Mouse (Mus musculus) T-helper 2 cell (primary cell): ENCODE data around the gene Fam166a.

ENCODE experiments used
- in situ Hi-C: fragments of 300-600 bp; cut with MboI, MseI; formaldehyde crosslinking; loops from one replicate; pipeline ENCODE4 v1.15.1; 2025; ENCODE audit warnings: high pct_unique_total_duplicates

The Fam166a gene

GRCm38 (mm10) chr2:25223681-25224491, 5.3 kb downstream of the Fam166a start:
- in situ Hi-C loops: no loop called here

GRCm38 (mm10) chr2:25224492-25224765, 5.9 kb downstream of the Fam166a start, which contains the start of gene Tubb4b:
TSS of gene Tubb4b (minus strand) at chr2:25224702.
- in situ Hi-C loops: no loop called here

- in situ Hi-C loops: loop anchor here (5.0 kb wide), 1 partner anchor 33 kb away; no protein-coding TSS in a partner anchor
These were observed 6.5 kb downstream of the Fam166a start for GRCm38 (mm10) chr2:25224766-25225752.

- in situ Hi-C loops: loop anchor here (5.0 kb wide), 1 partner anchor 34 kb away; no protein-coding TSS in a partner anchor
These were observed 7.3 kb downstream of the Fam166a start for GRCm38 (mm10) chr2:25225811-25226379.

- in situ Hi-C loops: loop anchor here (5.0 kb wide), 1 partner anchor 35 kb away; no protein-coding TSS in a partner anchor
These were observed 8.3 kb downstream of the Fam166a start for GRCm38 (mm10) chr2:25226864-25227263.

- in situ Hi-C loops: loop anchor here (5.0 kb wide), 1 partner anchor 35 kb away; no protein-coding TSS in a partner anchor
These were observed 8.9 kb downstream of the Fam166a start for GRCm38 (mm10) chr2:25227406-25227805.

- in situ Hi-C loops: loop anchor here (5.0 kb wide), 1 partner anchor 36 kb away; no protein-coding TSS in a partner anchor
These were observed 9.9 kb downstream of the Fam166a start for GRCm38 (mm10) chr2:25228431-25228889.

- in situ Hi-C loops: loop anchor here (5.0 kb wide), 1 partner anchor 37 kb away; no protein-coding TSS in a partner anchor
These were observed 10.5 kb downstream of the Fam166a start for GRCm38 (mm10) chr2:25228995-25229530.

GRCm38 (mm10) chr2:25229582-25229981, 11.0 kb downstream of the Fam166a start:
- in situ Hi-C loops: loop anchor here (5.0 kb wide), 1 partner anchor 37 kb away; no protein-coding TSS in a partner anchor

GRCm38 (mm10) chr2:25230581-25230980, 12.0 kb downstream of the Fam166a start:
- in situ Hi-C loops: no loop called here

- in situ Hi-C loops: no loop called here
These were observed 12.5 kb downstream of the Fam166a start for GRCm38 (mm10) chr2:25231038-25231437.

- in situ Hi-C loops: no loop called here
These were observed 14.9 kb downstream of the Fam166a start for GRCm38 (mm10) chr2:25233421-25233820.

- in situ Hi-C loops: no loop called here
These were observed 15.5 kb downstream of the Fam166a start, which contains the start of gene Slc34a3 for GRCm38 (mm10) chr2:25234050-25234449. TSS of gene Slc34a3 (minus strand) at chr2:25234364.

GRCm38 (mm10) chr2:25234551-25235220, 16.1 kb downstream of the Fam166a start:
- in situ Hi-C loops: no loop called here

GRCm38 (mm10) chr2:25236614-25237013, 18.1 kb downstream of the Fam166a start, which contains the start of gene Rnf224:
TSS of gene Rnf224 (minus strand) at chr2:25236787.
- in situ Hi-C loops: no loop called here

GRCm38 (mm10) chr2:25237522-25237921, 19.0 kb downstream of the Fam166a start:
- in situ Hi-C loops: no loop called here

GRCm38 (mm10) chr2:25238106-25238505, 19.6 kb downstream of the Fam166a start:
- in situ Hi-C loops: no loop called here

- in situ Hi-C loops: no loop called here
These were observed 21.2 kb downstream of the Fam166a start for GRCm38 (mm10) chr2:25239766-25240165.

GRCm38 (mm10) chr2:25240310-25240709, 21.8 kb downstream of the Fam166a start:
- in situ Hi-C loops: no loop called here

- in situ Hi-C loops: no loop called here
These were observed 22.3 kb downstream of the Fam166a start for GRCm38 (mm10) chr2:25240723-25241437.
